In the genomic region with DNA sequence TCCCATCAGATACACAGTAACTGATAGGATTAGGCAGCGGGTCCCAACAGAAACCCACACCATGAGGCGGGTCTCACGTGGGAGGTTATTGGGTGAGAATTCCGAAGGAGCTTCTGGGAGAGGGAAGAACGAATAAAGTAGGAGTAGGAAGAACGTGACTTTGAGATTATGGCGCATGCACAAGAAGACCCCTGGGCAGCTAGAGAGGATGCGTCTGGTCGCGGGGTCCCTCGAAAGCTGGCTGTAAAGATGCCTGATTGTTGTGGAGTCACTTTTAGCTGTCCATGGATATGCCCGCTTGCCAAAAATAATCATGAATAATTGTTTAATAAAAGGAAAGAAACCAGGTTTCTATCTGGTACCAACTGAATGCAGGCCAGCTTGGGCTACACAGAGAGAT, we compare ENCODE assay signal across 32 mouse cellular contexts. TPM values are rescaled to one million over a fixed set of nuclear protein-coding genes. Genes with fewer than 3 reads are reported as not detected.
DNase-seq lines count a peak whose midpoint lies in the region; ATAC-seq and TF ChIP-seq lines count a peak whose summit lies in the region.
"Had no signal": no experiment of that assay in that cellular context is flagged by ENCODE, and none has a peak within 500 bp of the region (broad histone marks: within the 10 kb centered on the region; RNA-seq: fewer than 3 reads in every experiment).

No protein-coding gene starts in this region.

- no peak for TF ChIP-seq POLR2A in heart, adult 2 months (IDR thresholded peaks at IDR 0.05; ENCODE audit: insufficient read depth, low read depth, low read length)

- DNase-seq in heart, adult 2 months = no peak
- DNase-seq in ES-CJ7 (ENCODE audit: low read depth, low spot score) (peak; percentile 25), R1 (ENCODE audit: low read depth, low spot score) (peak; percentile 50)
- DNase-seq in testis, postnatal 14 days (ENCODE audit: low spot score) = peak; percentile 19
- DNase-seq in right cerebral cortex, postnatal 36 days (ENCODE audit: low spot score in 2 of 2) = no peak
- DNase-seq in adrenal gland, adult 2 months = no peak
- DNase-seq: adrenal gland, postnatal 10 days; adrenal gland, postnatal 25 days; cerebellum, adult 11 months; cerebellum, adult 18-20 months; cerebellum, adult 8-10 months; cerebellum, adult 9-11 months; cerebellum, postnatal 14 days; cerebellum, postnatal 36 days; embryo, embryonic 11 days had no signal

- TF ChIP-seq CTCF in heart, adult 2 months (IDR thresholded peaks at IDR 0.05) = no peak

- intact Hi-C loops in heart, adult 2 months (cut with DNase I) = no loop called here

- no peaks in the 10 kb centered on the region for H3K36me3 ChIP-seq in heart, embryonic 12.5 days
- H3K36me3 ChIP-seq in heart, adult 2 months (ENCODE audit: control insufficient read depth, insufficient read depth, low read length) = no peaks in the 10 kb centered on the region
- H3K36me3 ChIP-seq: embryonic facial prominence, embryonic 13.5 days; embryonic facial prominence, embryonic 15.5 days; forebrain, embryonic 10.5 days; forebrain, embryonic 12.5 days; G1E had no signal

- H3K4me3 ChIP-seq in heart, embryonic 12.5 days = no peak overlapping the region
- H3K4me3 ChIP-seq in heart, adult 2 months = no peak overlapping the region
- H3K4me3 ChIP-seq: embryonic facial prominence, embryonic 13.5 days; embryonic facial prominence, embryonic 15.5 days; erythroblast, embryonic 14.5 days; forebrain, embryonic 10.5 days; forebrain, embryonic 12.5 days had no signal

- 82% methylated on average over 12 of the region's 12 CpGs for WGBS in heart, embryonic 12.5 days
- 89% methylated on average over 12 of the region's 12 CpGs for WGBS in heart, adult 2 months

- no peak overlapping the region for H3K4me2 ChIP-seq in heart, embryonic 12.5 days
- H3K4me2 ChIP-seq: embryonic facial prominence, embryonic 13.5 days; embryonic facial prominence, embryonic 15.5 days; forebrain, embryonic 12.5 days had no signal

- no peaks in the 10 kb centered on the region for H3K27me3 ChIP-seq in heart, embryonic 12.5 days (replicated peaks)
- no peaks in the 10 kb centered on the region for H3K27me3 ChIP-seq in heart, adult 2 months (ENCODE audit: control insufficient read depth, insufficient read depth, low read length)
- H3K27me3 ChIP-seq: embryonic facial prominence, embryonic 13.5 days; embryonic facial prominence, embryonic 15.5 days; forebrain, embryonic 12.5 days; Patski had no signal

- H3K27ac ChIP-seq in heart, embryonic 12.5 days (ENCODE audit: poor library complexity, severe bottlenecking) = 0 out of 2 replicates have a peak overlapping the region, but pooled peaks have one; percentile 17
- H3K27ac ChIP-seq in heart, adult 2 months = no peak overlapping the region
- H3K27ac ChIP-seq: embryonic facial prominence, embryonic 13.5 days; embryonic facial prominence, embryonic 15.5 days; forebrain, embryonic 10.5 days; forebrain, embryonic 12.5 days had no signal

- H3K9me3 ChIP-seq in heart, embryonic 12.5 days (replicated peaks) = no peaks in the 10 kb centered on the region
- H3K9me3 ChIP-seq: embryonic facial prominence, embryonic 13.5 days; embryonic facial prominence, embryonic 15.5 days; forebrain, embryonic 12.5 days had no signal

- no peaks in the 10 kb centered on the region for H3K79me2 ChIP-seq in heart, adult 2 months (replicated peaks; ENCODE audit: control insufficient read depth, insufficient read depth, low read length)

- ATAC-seq in heart, embryonic 12.5 days (ENCODE audit: insufficient number of reproducible peaks, low FRiP score) = no peak
- ATAC-seq: activated CD4-positive, CD25-positive, alpha-beta regulatory T cell, adult 4 months; forebrain, embryonic 14.5 days; forebrain, embryonic 16.5 days; Patski had no signal

- no peak overlapping the region for H3K9ac ChIP-seq in heart, embryonic 12.5 days
- no peak overlapping the region for H3K9ac ChIP-seq in heart, adult 2 months (ENCODE audit: low read depth, low read length)
- H3K9ac ChIP-seq: embryonic facial prominence, embryonic 13.5 days; embryonic facial prominence, embryonic 15.5 days; forebrain, embryonic 12.5 days had no signal

- H3K4me1 ChIP-seq in heart, embryonic 12.5 days (replicated peaks) = no peaks in the 10 kb centered on the region
- no peaks in the 10 kb centered on the region for H3K4me1 ChIP-seq in heart, adult 2 months (ENCODE audit: control insufficient read depth, insufficient read depth, low read length)
- H3K4me1 ChIP-seq: embryonic facial prominence, embryonic 13.5 days; embryonic facial prominence, embryonic 15.5 days; forebrain, embryonic 12.5 days had no signal

- TF ChIP-seq EP300 in heart, adult 2 months (IDR thresholded peaks at IDR 0.05; ENCODE audit: insufficient read depth, low read depth, low read length) = no peak

RNA-seq across cellular contexts. Expression of a gene that starts 15.7 kb away (rescaled TPM):
- not detected in 2 replicates for polyA plus RNA-seq in heart, embryonic 12.5 days (2016; fragmentation: Nextera tagmentation; extraction: Ambion mirVana)
- not detected for total RNA-seq in heart, adult 2 months (2021)
- polyA plus RNA-seq in heart, adult 2 months (2012; rRNA removed) = not detected in 2 replicates
- total RNA-seq in adrenal gland, adult 2 months (2021) = not detected
- not detected in 2 replicates for polyA plus RNA-seq in adrenal gland, adult 2 months (2012; rRNA removed)
- total RNA-seq: adrenal gland, adult 18-20 months; adrenal gland, postnatal 10 days; adrenal gland, postnatal 25 days; adrenal gland, postnatal 4 days; common myeloid progenitor, adult 5-6 weeks had no signal
- polyA plus RNA-seq: activated CD4-positive, CD25-positive, alpha-beta regulatory T cell, adult 4 months; brain, embryonic 14.5 days; C2C12; embryonic facial prominence, embryonic 11.5 days; forebrain, embryonic 14.5 days; forebrain, embryonic 16.5 days; G1E; Patski had no signal

RNA-seq across cellular contexts. Expression of a gene that starts 23.5 kb away (rescaled TPM):
- polyA plus RNA-seq in heart, embryonic 12.5 days (2016; fragmentation: Nextera tagmentation; extraction: Ambion mirVana) = 0.18 TPM in 1 of 2 replicates, not detected in the other
- not detected for total RNA-seq in heart, adult 2 months (2021)
- polyA plus RNA-seq in heart, adult 2 months (2012; rRNA removed) = not detected in 2 replicates
- not detected for total RNA-seq in adrenal gland, adult 2 months (2021)
- not detected in 2 replicates for polyA plus RNA-seq in adrenal gland, adult 2 months (2012; rRNA removed)
- total RNA-seq: adrenal gland, adult 18-20 months; adrenal gland, postnatal 25 days; adrenal gland, postnatal 4 days; common myeloid progenitor, adult 5-6 weeks; G1E had no signal
- polyA plus RNA-seq: activated CD4-positive, CD25-positive, alpha-beta regulatory T cell, adult 4 months; C2C12; embryonic facial prominence, embryonic 11.5 days; erythroblast, embryonic 14.5 days; forebrain, embryonic 10.5 days; forebrain, embryonic 12.5 days; G1E; Patski had no signal

RNA-seq across cellular contexts. Expression of a gene that starts 33.2 kb away (rescaled TPM):
- polyA plus RNA-seq in heart, embryonic 12.5 days (2016; fragmentation: Nextera tagmentation; extraction: Ambion mirVana) = not detected in 2 replicates
- not detected for total RNA-seq in heart, adult 2 months (2021)
- not detected in 2 replicates for polyA plus RNA-seq in heart, adult 2 months (2012; rRNA removed)
- total RNA-seq in adrenal gland, adult 2 months (2021) = not detected
- not detected in 2 replicates for polyA plus RNA-seq in adrenal gland, adult 2 months (2012; rRNA removed)
- total RNA-seq: adrenal gland, adult 18-20 months; adrenal gland, postnatal 10 days; adrenal gland, postnatal 25 days; adrenal gland, postnatal 4 days; common myeloid progenitor, adult 5-6 weeks had no signal
- polyA plus RNA-seq: activated CD4-positive, CD25-positive, alpha-beta regulatory T cell, adult 4 months; brain, embryonic 14.5 days; embryonic facial prominence, embryonic 11.5 days; embryonic facial prominence, embryonic 13.5 days; erythroblast, embryonic 14.5 days; forebrain, embryonic 10.5 days; forebrain, embryonic 12.5 days; forebrain, embryonic 14.5 days; forebrain, embryonic 16.5 days; G1E; Patski had no signal

RNA-seq across cellular contexts. Expression of a gene that starts 46.4 kb away (rescaled TPM):
- 0.26 TPM in 1 of 2 replicates, not detected in the other for polyA plus RNA-seq in heart, embryonic 12.5 days (2016; fragmentation: Nextera tagmentation; extraction: Ambion mirVana)
- not detected for total RNA-seq in heart, adult 2 months (2021)
- 0.08 TPM in 1 of 2 replicates, not detected in the other for polyA plus RNA-seq in heart, adult 2 months (2012; rRNA removed)
- not detected for total RNA-seq in adrenal gland, adult 2 months (2021)
- polyA plus RNA-seq in adrenal gland, adult 2 months (2012; rRNA removed) = not detected in 2 replicates
- total RNA-seq: adrenal gland, adult 18-20 months; adrenal gland, postnatal 10 days; adrenal gland, postnatal 25 days; adrenal gland, postnatal 4 days; common myeloid progenitor, adult 5-6 weeks had no signal
- polyA plus RNA-seq: activated CD4-positive, CD25-positive, alpha-beta regulatory T cell, adult 4 months; C2C12; embryonic facial prominence, embryonic 11.5 days; erythroblast, embryonic 14.5 days; forebrain, embryonic 10.5 days; forebrain, embryonic 12.5 days; forebrain, embryonic 14.5 days; forebrain, embryonic 16.5 days; G1E; Patski had no signal

Comparison
In these comparisons a context has a peak if more than half of its experiments do, and no peak if none do; other contexts are left out.
1. DNase-seq: peak in ES-CJ7 (single experiment), R1 (single experiment) and testis, postnatal 14 days (single experiment); none in heart, adult 2 months (0 of 2), right cerebral cortex, postnatal 36 days (0 of 2) and adrenal gland, adult 2 months (single experiment).